In genomic region chr11:24061819-24062218, GRCm38 (mm10) we compare ENCODE assay signal across 8 mouse cellular contexts. TPM values are rescaled to one million over a fixed set of nuclear protein-coding genes. Genes with fewer than 3 reads are reported as not detected.
A peak's percentile ranks its signal among the peaks of the same experiment; 100 is the strongest.
DNase-seq lines count a peak whose midpoint lies in the region; ATAC-seq lines count a peak whose summit lies in the region.
"Had no signal": no experiment of that assay in that cellular context is flagged by ENCODE, and none has a peak within 500 bp of the region (broad histone marks: within the 10 kb centered on the region; RNA-seq: fewer than 3 reads in every experiment).

No protein-coding gene starts in this region.

- peak; percentile 62 for ATAC-seq in megakaryocyte-erythroid progenitor cell, adult 5-6 weeks (replicated peaks; ENCODE audit: low FRiP score, low TSS enrichment, poor library complexity, severe bottlenecking)

- peak; percentile 14 for DNase-seq in testis, postnatal 14 days (ENCODE audit: low spot score)
- DNase-seq in testis, postnatal 10 days (ENCODE audit: low spot score), result no peak
- peak; percentile 48 for DNase-seq in forelimb bud, embryonic 11.5 days (ENCODE audit: low read depth, low spot score)
- DNase-seq in urinary bladder, postnatal 10 days (ENCODE audit: low spot score), result no peak
- DNase-seq in thymus, postnatal 10 days (ENCODE audit: low spot score in 2 of 2), result no peak
- DNase-seq in ovary, postnatal 14 days (ENCODE audit: low spot score), result no peak

RNA-seq across cellular contexts. Expression of gene A830031A19Rik, which starts 13.0 kb away (rescaled TPM):
- total RNA-seq in megakaryocyte-erythroid progenitor cell, adult 5-6 weeks (2014; fragmentation: Nextera tagmentation), result not detected in 2 replicates
- not detected in 2 replicates for total RNA-seq in megakaryocyte-erythroid progenitor cell, adult 5-6 weeks (2017)
- total RNA-seq: liver, adult 2 months had no signal

RNA-seq across cellular contexts. Expression of gene Bcl11a, which starts 16.0 kb away (rescaled TPM):
- 194 and 225 TPM in 2 replicates for total RNA-seq in megakaryocyte-erythroid progenitor cell, adult 5-6 weeks (2014; fragmentation: Nextera tagmentation)
- 69.3 and 74.2 TPM in 2 replicates for total RNA-seq in megakaryocyte-erythroid progenitor cell, adult 5-6 weeks (2017)

Comparison
In these comparisons a context has a peak if more than half of its experiments do, and no peak if none do; other contexts are left out.
1. DNase-seq: peak in testis, postnatal 14 days (single experiment) and forelimb bud, embryonic 11.5 days (single experiment); none in testis, postnatal 10 days (single experiment), urinary bladder, postnatal 10 days (single experiment), thymus, postnatal 10 days (0 of 2) and ovary, postnatal 14 days (single experiment).